Mouse (Mus musculus) bone marrow, adult 2 months (tissue): ENCODE results near the gene Prpf40b. TPM values are rescaled to one million over a fixed set of nuclear protein-coding genes. Genes with fewer than 3 reads are reported as not detected.

Source experiments
- H3K27ac ChIP-seq: fragments of 200-500 bp; 2 replicates; pipeline ENCODE4 v1.5.1; 2012; ENCODE audit warnings: low read depth, mild to moderate bottlenecking, control low read depth, inconsistent platforms, low read length; ENCODE audit not compliant: control insufficient read depth, poor library complexity, insufficient read depth
- H3K4me1 ChIP-seq: fragments of 200-500 bp; 2 replicates; pipeline ENCODE4 v1.6.1; 2011; ENCODE audit warnings: low read length; ENCODE audit not compliant: control insufficient read depth, insufficient read depth
- H3K4me3 ChIP-seq: fragments of 200-500 bp; replicated peaks from 2 replicates; pipeline ENCODE3; 2011; ENCODE audit warnings: mild to moderate bottlenecking, low read depth, low read length, control low read depth; ENCODE audit not compliant: control insufficient read depth
- CTCF ChIP-seq: fragments of 200-500 bp; IDR thresholded peaks from 2 replicates; pipeline ENCODE4 v1.5.1; 2011; ENCODE audit warnings: low read length, control low read depth; ENCODE audit not compliant: control insufficient read depth, insufficient read depth
- POLR2A ChIP-seq: fragments of 200-500 bp; IDR thresholded peaks from 2 replicates; pipeline ENCODE4 v1.6.1; 2011; ENCODE audit warnings: low read depth, mild to moderate bottlenecking, control low read depth, low read length, borderline replicate concordance; ENCODE audit not compliant: control insufficient read depth
- WGBS: fragments of 180-500 bp; shearing (Covaris S2); methylation state at CpG from one replicate; pipeline ENCODE4 v1.1.7; 2018; 5-methylcytosine and 5-hydroxymethylcytosine counted together
- polyA plus RNA-seq: library from polyadenylated mRNA; stranded (reverse); fragments of >200 nt; gene quantifications from 2 replicates; pipeline ENCODE4 v1.2.4, GENCODE M21; 2011; ENCODE audit warnings: low replicate concordance; ENCODE audit not compliant: missing spikeins, insufficient read depth, insufficient read length

The Prpf40b gene
- polyA plus RNA-seq, 1 experiment = 16.0 TPM

- 86% methylated on average over 9 of the region's 9 CpGs for WGBS
- Histone ChIP-seq H3K4me1 (no peaks in the 10 kb centered on the region), H3K27ac (no peak overlapping the region), H3K4me3 (no peak overlapping the region)
- TF ChIP-seq POLR2A (no peak), CTCF (no peak)
Observed at GRCm38 (mm10) chr15:99307476-99307875, 12.6 kb downstream of the Prpf40b start.

GRCm38 (mm10) chr15:99309549-99309948, 14.7 kb downstream of the Prpf40b start:
- TF ChIP-seq POLR2A (no peak), CTCF (no peak)
- WGBS = 85% methylated on average over 9 of the region's 9 CpGs
- H3K4me3 ChIP-seq = no peak overlapping the region

DNA sequence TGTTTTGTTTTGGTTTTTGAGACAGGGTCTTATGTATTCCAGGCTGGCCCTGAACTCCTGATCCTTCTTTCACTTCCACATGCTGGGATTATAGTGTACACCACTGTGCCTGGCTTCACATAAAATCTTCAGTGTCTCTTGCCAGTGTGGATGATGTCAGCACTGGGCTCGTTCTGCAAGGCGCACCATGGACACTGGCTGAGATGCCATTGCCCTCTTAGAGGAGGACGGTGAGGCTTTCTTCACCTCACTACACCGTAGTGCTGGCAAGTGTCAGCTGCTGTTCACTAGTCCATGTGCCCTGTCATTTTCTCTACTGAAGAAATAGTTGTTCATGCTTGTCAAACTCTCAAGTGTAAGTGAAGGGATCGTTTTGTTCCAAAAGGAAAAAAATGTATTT, 15.7 kb downstream of the Prpf40b start:
- no peak overlapping the region for H3K4me3 ChIP-seq
- H3K27ac ChIP-seq = no peak overlapping the region
- WGBS = 83% methylated on average over 5 of the region's 5 CpGs
- H3K4me1 ChIP-seq = no peaks in the 10 kb centered on the region
- no peak for TF ChIP-seq POLR2A
- no peak for TF ChIP-seq CTCF

More at GRCm38 (mm10) chr15:99309549-99309948, 14.7 kb downstream of the Prpf40b start:
- H3K4me1 ChIP-seq = no peaks in the 10 kb centered on the region
- no peak overlapping the region for H3K27ac ChIP-seq

- H3K4me3 ChIP-seq = no peak overlapping the region
- 86% methylated on average over 16 of the region's 16 CpGs for WGBS
- no peak for TF ChIP-seq POLR2A
- TF ChIP-seq CTCF = no peak
- H3K4me1 ChIP-seq = no peaks in the 10 kb centered on the region
- no peak overlapping the region; the same call in 1 of the 2 replicates for H3K27ac ChIP-seq
Observed at GRCm38 (mm10) chr15:99314891-99315290, 20.0 kb downstream of the Prpf40b start.

DNA sequence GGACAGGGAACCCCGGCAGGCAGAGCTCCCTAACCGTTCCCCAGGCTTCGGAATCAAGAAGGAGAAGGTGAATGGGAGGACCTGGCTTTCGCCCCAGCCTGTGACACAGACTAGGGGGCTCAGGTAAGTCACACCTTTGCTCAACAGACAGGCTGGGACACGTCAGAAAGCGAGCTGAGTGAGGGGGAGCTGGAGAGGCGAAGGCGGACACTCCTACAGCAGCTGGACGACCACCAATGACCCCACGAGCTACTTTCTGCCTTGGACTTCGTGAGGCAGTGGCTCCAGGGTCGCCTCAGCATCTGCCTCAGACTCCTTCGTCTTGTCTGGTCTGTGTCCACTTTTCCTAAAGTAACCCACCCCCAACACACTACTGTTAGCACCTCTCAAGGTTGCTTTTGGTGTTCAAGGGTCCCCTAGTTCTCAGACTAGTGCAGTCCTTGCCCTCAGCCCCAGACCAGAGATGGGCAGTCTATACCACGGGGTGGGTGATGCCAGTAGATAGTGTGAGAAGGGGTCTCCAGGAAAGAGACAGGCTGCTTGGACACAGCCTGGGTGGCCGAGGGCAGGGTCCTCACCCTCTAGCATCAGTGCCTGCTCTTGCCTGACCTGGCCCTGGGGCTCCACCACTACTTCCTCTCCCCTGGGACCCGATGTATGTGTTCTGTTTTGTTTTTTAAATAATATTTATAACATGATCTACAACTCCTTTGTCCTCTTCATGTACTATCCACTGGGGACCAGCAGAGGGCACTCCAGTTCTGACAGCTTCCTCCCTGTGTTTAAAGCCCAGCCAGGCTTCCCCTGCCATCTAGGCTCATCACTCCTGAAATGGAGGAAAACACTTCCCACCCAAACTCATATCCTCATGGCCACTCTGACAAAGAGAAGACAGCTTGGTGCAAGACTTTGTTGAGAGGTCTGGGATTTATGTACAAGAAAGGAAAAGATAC, 21.7 kb downstream of the Prpf40b start:
- TF ChIP-seq POLR2A (no peak), CTCF (peak; percentile 81)
- no peaks in the 10 kb centered on the region for H3K4me1 ChIP-seq
- no peak overlapping the region for H3K4me3 ChIP-seq
- H3K27ac ChIP-seq = no peak overlapping the region
- 69% methylated on average over 16 of the region's 16 CpGs for WGBS

- no peak for TF ChIP-seq CTCF
- no peak for TF ChIP-seq POLR2A
- Histone ChIP-seq H3K4me1 (no peaks in the 10 kb centered on the region), H3K4me3 (no peak overlapping the region), H3K27ac (no peak overlapping the region)
- 71% methylated on average over 2 of the region's 2 CpGs for WGBS
Observed at GRCm38 (mm10) chr15:99317267-99317651, 22.4 kb downstream of the Prpf40b start.

DNA sequence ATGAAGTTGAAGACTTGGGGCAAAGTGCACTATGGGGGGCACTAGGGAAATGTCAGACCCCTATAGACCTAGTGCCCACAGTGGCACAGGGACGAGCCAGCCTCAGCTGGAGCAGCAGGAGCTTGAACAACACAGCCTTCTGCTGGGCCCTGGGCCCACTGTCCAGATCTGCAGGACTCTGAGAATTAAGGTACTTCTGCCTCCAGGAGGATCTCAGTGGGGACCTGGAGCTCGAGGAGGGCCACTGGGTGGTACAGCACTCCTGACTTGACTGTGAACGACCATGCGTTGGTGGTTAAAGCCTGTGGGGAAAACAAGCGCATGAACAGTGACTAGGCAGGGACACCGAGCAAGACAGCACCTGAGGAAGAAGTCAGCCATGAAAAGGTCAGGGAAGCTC, 23.2 kb downstream of the Prpf40b start:
- H3K27ac ChIP-seq = no peak overlapping the region
- WGBS = 78% methylated on average over 6 of the region's 6 CpGs
- H3K4me1 ChIP-seq = no peaks in the 10 kb centered on the region

GRCm38 (mm10) chr15:99318861-99319410, 24.0 kb downstream of the Prpf40b start:
- TF ChIP-seq POLR2A (no peak), CTCF (no peak)
- H3K27ac ChIP-seq = no peak overlapping the region
- no peak overlapping the region for H3K4me3 ChIP-seq
- no peaks in the 10 kb centered on the region for H3K4me1 ChIP-seq
- WGBS = 79% methylated on average over 14 of the region's 14 CpGs

More for the DNA sequence above, 23.2 kb downstream of the Prpf40b start:
- H3K4me3 ChIP-seq = no peak overlapping the region
- TF ChIP-seq POLR2A (no peak), CTCF (no peak)

GRCm38 (mm10) chr15:99319411-99319871, 24.6 kb downstream of the Prpf40b start:
- Histone ChIP-seq H3K4me3 (no peak overlapping the region), H3K27ac (no peak overlapping the region), H3K4me1 (no peaks in the 10 kb centered on the region)
- no peak for TF ChIP-seq POLR2A
- no peak for TF ChIP-seq CTCF
- 66% methylated on average over 3 of the region's 3 CpGs for WGBS
